Mouse (Mus musculus): ENCODE results near the gene Eef1akmt1.

Eef1akmt1 gene

DNA sequence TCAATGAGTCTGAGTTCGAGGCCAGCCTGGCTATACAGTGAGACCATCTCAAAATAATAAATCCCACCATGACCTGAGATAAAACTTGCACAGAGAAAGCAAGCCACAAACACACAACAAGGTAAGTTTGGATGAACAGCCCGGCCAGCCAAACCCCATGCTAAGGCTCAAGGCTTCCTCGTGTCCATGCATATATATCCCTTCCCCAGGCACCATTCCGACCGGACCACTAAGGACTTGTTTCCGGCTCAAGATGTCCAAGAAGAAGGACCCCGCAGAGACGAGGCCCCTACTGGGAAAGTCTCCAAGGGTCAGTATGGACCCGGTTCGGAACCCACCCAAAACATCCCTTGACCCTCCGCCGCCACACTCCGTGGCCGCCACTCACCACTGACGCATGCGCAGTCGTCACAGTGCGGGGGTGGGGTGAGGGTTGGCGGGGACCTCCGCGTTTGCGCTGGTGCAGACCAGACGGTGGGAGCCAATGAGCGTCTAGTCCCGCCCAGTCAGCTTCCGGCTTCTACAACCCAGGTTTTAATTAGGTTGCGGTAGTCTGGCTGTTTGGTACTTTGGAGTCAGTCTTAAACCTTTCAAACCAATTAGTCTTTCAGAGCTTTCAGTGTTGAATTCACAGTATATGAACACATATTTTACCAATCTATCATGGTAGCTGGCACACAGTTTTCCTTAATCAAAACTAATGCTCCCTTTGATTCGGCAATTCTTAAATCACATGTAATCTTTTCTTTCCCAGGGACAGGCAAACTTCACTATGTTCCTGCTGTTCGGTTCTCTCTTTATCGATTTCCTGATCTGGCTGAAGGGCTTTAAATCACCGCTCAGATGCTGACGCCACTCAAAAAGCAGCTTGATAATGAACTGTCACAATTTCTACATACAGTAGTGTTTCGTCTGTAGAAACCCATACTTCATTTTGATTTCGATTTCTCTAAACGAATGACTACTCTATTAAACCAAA lies at the start of gene Eef1akmt1:
TSS of gene Eef1akmt1 (minus strand) at position 458 of the 979 bp plus-strand sequence.
- peak; percentile 97 for DNase-seq

DNA sequence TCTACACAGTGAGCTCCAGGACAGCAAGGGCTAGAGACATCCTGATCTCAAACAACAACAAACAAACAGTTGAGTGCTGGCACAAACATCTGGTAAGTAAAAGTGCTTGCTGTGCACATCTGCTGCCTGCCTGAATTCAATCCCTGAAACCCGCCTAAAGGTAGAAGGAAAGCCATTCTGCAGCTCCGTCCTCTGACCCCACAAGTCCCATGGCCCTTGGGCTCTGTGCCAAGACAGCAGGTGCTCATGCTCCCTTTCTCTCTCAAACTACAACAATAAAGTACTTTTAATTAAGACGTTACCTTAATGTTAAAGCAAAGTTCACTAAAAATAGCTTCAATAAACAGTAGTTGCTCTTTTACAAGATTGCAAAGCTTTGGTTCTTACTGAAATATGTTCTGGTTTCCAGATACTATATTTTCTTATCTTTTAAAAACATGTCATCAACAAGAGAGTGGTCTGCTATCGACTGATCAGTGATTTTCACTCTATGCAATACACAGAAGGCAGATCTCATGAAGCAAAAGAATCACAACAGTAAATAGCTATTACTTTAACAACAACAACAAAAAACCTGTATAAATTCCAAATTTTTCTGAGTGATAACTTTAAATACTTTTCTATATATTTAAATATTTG lies 49.3 kb upstream of the Eef1akmt1 start:
- DNase-seq = no peak

DNA sequence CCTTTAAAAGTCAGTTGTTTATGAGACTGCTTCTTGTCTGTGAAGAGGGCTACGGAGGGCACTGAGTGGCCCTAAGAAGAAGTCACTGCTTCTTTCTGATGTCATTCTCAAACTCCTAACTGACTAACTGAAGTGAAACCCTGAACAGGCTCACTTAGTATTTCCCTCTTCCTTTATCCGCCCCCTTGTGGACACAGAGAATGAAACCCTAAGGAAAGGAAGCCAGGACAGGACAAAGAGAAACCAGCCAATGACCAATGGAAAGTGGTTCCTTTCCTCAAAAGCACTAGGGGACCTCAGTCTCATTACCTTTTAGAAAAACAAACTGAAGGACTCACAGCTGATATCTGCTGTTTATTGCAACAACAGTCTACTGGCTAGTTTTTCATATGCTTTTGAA lies 48.1 kb upstream of the Eef1akmt1 start:
- peak; percentile 84 for DNase-seq

DNA sequence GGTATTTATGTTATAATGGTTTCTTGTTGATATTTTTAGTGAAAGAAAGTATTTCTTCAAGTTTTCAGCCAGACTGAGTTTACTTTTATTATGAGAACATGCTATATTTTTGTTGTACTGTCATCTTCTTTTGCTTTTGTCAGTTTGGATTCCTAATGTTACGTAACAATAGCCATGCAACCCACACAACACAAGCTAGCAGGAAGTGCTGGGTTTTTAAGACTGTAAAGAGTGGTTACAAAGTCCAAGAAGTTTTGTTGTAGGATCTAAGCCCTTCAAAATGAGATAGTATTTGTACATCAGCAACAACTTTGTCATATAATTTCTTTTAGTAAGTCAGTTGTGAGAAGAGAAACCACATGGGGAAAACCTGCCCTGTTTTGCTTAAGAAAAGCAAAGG lies 46.3 kb upstream of the Eef1akmt1 start:
- DNase-seq = no peak

DNA sequence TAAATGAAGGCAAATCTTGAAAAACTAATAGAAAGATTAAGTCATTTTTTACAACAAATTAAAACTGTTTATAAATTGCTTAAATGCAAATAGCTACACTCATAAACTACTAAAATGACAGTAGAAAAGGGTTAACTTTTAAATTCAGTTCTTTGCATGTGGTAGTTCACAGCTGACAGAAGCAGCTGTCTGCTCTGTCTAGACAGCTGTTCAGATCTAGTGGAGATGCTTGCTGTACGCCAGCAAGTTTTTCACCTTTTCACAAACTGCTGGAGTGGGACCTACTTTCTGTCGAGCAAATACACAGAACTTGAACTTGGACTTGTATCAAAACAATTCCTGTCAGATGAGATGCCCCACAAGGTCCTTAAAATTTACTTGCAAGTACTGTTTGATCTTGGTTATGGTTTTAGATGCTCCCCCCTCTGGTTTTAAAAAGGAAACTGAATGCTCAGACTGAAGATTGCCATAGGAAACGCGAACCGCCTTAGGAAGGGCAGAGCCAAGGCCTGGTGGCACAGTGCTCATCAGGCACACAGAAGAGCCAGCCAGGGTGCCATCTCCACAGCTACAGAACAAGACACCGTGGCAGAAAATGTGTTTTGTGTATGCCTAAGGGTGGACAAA lies 45.0 kb upstream of the Eef1akmt1 start:
- peak; percentile 47 for DNase-seq

DNA sequence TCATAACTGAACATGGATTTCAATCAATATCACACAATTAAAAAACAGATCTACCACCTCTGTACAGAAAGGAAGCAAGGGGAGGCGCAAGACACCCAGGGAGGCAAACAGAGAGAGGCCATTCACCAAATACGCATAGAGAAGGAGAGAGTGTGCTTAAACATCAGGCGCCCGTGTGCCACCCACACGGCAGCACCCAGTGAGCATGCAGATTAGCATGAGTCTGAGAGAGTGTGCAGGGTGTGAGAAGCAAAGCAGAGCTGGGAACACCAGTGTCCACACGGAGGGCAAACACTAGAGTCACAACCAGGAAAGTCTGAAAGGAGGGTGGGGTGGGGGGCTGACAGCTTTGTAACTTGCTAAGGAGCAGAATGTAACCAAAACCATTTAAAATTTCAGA lies 44.4 kb upstream of the Eef1akmt1 start:
- no peak for DNase-seq

DNA sequence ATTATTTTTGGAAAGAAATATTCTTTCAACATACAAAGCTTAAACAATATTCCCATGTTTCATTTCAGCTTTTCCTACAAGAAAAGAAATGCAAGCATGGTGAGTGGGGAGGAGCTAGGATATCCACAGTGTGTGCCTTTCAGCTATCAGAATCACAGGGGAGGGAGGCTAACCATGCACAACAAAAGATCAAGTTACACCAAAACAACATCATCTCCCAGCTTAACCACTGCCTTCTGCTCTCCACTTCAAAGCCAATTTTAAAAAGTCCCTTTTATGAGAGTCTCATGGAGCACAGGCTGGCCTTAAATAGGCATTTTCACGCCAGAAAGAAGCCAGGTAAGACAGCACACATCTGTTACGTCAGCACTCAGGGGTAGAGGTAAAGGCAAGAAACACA lies 39.6 kb upstream of the Eef1akmt1 start:
- no peak for DNase-seq

DNA sequence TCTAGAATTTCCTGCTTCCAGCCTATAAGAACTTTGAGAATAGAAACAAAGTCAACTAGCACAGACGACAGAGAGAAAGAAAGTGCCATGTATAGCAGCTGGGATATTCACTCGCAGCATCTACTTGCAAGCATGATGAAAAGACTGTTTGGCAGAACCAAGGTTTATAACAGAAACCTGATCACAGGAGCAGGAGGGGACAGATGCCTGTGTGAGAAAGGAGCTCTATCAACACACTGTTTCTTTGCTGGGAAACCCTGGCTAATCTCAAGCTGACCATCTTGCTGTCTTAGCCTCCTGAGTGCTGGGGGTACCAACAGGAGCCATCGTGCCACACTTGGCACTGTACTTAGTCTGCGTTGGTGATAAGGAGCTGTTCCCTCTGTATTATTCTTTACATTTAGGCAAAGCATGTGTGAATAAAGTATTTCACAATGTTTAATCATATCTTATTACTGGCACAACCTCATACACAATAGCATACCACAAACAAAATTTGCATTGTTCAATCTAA lies 38.5 kb upstream of the Eef1akmt1 start:
- DNase-seq = no peak

DNA sequence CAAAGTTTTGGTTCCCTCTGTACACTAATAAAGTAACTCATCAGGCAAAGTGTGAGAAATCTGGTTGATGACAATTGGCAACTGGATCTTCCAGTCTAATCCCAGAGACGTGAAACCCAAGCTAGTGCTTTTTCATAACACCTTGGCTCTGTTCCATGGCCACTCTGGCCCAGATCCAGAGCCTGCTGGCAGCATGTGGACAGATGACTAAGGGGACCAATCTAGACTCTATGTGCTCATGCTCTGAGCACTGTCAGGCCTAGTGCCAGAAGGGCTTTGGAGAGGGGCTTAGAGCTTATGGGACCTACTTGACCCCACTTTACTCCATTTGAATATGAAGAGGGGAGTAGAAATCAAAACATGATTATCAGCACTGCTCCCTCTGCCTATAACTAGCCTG lies 36.1 kb upstream of the Eef1akmt1 start:
- peak; percentile 98 for DNase-seq

DNA sequence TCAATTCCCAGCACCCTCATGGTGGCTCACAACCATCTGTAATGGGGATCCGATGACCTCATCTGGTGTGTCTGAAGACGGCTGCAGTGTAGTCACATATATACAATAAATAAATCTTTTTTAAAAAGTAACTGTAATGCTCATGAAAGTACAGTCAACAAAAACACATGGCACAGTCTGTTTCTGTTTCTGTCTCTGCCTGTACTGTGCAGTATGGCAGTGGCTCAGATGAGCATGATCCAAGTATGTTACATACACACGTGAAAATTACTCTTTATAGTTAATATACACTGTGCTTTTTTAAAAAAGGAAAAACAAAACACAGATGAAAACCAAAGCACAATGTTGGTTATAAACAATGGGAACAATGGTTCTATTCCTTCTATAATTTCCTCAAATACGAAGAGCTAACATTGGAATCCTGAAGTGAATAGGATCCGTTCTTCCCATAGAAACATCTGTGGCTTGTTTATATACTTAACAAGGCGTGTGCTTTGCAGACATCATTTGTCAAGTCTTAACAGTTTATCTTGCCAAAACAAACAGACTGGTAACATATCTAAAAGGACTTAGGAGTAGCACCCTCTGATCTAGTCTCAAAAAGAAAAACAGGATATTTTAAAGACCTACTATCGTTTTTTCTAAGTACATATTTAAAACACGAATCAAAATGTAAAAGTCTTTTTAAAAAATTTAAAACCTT lies 35.4 kb upstream of the Eef1akmt1 start:
- peak; percentile 47 for DNase-seq

DNA sequence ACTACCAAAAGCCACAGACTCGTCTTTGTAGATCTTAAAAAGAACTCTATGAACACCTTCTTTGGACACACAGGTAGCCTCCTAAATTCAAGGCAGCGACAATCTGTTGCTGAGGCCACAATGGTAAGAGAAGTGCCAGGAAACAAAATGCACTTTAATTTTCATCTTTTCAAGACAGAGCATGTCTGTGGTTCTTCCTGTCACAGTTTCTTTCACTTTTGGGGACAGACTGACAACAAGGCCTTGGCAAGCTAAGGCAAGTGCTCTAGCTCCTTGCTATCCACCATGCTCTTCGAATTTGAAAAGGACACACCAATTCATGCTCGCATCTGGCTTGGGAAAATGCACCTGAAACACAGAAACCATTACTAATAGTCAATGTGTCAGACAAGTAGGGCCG lies 21.9 kb upstream of the Eef1akmt1 start:
- no peak for DNase-seq

DNA sequence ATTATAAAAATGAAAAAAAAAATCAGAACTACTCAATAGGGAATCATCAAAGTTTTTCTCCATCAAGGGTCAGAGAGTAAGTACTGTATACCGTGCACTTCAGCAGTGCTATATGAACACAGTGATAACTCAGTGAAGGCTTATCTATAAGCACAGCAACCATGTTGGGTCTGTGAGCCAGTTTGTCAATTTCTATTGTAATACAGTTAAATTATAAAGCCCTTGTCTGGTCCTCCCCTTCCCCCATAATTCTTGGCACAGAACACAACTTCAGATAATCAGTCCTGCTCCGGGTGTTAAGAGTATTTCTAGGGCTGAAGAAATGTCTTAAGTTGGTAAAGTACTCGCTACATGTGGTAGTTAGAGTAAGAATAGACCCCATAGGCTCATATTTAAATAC lies 20.4 kb upstream of the Eef1akmt1 start:
- DNase-seq = no peak

DNA sequence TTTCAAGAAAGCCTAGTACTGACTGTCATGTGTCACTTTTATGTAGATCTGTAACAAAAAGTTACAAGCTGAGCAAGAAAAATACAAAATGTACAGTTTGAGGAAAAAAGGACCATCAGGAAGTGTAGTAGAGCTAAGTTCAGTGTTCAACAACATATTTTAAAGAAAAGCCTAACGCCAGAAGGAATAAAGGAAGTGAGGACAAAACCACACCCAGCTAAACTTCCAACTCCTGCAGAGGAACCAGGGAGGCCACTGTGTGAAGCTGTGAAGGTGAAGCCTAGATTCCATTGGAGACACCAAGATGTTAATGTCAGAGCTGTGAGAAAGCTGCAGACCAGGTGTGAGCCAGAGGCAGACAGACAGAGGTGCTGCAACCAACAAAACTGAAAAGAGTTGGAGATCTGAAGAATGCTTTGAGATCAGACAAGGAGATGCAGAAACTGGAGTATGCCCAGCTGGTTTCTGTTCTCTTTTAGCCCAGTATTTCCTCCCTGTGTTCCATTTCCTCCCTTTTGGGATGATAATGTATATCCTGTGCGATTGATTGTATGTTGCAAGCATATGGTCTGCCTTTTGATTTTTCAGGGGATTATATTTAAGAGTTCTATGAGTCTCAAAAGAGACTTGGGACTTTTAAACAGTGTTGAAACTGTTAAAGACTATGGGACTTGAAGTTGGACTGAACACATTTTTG lies 5.1 kb upstream of the Eef1akmt1 start:
- DNase-seq = no peak

DNA sequence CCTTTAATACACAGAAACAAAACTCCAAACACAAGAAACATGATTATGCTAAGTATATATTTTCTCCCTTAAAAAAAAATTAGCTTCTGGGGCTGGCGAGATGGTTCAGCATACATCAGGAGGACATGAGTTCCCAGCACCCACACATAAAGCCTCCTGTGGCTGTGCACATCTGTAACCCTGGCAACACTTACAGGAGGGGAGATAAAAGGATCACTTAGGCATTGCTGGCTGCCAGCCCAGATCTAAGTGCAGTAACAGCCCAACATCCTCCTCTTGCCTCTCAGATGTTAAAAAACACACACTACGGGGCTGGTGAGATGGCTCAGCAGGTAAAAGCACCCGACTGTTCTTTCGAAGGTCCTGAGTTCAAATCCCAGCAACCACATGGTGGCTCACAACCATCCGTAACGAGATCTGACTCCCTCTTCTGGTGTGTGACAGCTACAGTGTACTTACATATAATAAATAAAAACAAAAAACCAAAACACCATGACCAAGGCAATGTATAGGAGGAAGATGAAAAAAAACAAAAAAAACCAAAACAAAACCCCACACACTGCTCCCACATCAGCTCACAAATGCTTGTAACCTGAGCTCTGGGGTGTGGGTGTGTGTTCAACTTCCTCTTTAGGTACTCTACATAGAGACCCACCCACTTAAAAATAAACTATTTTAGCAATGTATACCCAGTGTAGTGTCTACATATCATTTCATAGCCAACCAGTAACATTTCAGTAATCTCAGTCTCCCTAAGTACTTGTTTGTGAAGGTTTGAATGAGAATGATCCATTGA lies 3.6 kb upstream of the Eef1akmt1 start:
- no peak for DNase-seq

DNA sequence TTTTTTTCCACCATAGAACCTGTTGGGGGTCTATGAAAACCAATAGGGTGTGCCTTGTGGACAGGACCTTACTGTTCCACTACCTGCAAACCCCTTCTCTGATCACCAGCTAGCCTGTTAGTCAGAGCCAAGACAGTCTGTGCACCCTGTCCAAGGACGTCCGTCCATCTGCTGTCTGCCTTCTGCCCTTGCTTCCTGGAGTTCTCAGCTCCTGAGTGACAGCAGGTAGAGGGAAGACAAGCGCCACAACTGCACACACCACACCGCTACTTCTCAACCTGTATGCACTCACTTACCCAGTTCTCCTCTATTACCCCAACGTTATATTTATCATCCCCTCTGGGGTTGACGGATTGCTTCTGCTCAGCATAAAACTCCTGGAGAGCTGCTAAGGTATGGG lies 5.8 kb downstream of the Eef1akmt1 start:
- no peak for DNase-seq

DNA sequence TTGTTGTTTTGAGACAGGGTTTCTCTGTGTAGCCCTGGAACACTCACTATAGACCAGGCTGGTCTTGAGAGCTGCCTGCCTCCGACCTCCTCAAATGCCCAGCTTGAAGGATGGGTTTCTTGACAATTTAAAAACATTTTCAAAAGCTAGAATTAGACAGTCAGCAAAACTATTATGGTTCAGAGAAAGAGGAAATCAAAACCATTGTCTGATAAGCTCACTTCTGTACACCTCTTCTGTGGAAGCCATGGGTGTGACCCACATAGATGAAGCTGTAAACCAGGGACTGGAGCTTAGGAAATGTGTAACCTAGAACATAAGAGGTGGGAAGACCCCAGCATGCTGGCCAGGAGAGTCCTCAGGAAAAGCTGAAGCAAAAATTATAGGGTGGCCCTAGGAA lies 14.5 kb downstream of the Eef1akmt1 start:
- DNase-seq = no peak

DNA sequence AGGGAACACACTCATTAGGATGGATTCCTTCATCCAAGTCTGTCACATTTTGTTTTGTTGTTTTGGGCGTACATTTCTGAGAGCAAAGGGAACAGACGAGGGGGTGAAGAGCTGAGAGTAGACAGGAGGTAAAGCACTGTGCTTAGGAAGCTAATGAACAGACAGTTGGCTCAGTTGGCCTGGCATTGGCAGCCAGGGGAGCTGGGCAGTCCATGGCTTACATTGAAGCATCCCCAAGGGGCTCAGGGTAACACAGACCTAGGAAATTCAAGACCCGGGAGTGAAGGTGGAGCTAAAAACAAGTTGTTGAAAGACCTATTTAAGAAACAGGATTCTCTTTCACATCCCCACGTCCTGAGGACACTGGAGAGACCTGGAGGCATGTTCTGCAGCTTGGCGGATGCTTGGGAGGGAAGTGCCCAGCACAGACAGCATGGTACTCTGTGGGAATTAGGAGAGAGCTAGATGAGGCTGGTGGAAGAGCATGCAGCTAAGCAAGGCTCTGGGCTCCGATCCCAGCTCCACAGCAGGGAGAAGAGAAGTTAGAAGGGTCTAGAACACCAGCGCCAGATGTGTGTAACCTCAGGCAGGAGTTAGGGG lies 15.8 kb downstream of the Eef1akmt1 start:
- DNase-seq = no peak

DNA sequence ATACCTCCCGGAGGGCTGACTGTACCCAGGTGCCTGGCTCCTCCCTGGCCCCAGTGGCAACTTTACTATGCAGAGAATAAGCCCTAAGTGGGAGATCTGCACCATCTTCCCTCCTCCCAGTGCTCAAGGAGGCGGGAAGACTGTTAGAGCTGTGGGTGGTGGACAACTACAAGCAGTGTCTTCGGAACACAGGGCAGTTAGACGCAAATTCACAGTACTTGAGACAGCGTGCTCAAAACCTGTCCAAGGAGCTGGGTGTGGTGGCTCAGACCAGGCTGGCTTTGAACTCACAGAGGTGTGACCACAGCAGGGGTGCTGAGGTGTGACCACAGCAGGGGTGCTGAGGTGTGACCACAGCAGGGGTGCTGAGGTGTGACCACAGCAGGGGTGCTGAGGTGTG lies 17.0 kb downstream of the Eef1akmt1 start:
- DNase-seq = no peak

DNA sequence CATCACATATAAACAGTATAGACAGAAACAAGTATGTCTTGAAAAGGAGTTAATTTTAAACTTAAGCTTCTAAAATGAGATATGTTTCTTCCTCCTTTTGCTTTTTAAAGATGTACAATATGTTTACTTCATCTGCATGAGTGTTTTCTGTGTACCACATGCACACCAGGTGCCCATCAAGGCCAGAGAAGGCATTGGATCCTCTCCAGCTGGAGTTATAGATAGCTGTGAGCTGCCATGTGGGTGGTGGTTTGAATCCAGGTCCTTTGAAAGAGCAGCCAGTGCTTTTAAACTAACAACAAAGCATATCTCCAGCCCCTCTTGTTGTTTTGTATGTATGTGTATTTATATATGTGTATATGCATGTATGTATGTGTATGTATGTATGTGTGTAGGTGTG lies 18.5 kb downstream of the Eef1akmt1 start:
- DNase-seq = no peak

DNA sequence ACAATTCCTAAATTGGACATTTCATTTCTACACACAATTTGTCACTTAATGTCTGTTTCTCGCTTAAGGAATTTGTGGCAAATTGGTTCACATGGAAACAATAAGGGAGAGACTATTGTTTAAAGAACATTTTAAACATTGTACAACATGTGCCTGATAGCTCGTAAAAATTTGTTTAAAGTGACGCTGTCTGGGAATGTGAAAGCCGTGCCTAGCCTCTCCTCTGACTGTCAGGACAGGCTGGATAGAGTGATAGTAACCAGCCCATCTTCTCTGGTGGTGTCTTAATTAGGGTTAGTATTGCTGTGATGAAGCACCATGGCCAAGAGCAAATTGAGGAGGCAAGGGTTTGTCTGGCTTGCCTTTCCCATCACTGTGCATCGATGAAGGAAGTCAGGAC lies 24.4 kb downstream of the Eef1akmt1 start:
- no peak for DNase-seq

DNA sequence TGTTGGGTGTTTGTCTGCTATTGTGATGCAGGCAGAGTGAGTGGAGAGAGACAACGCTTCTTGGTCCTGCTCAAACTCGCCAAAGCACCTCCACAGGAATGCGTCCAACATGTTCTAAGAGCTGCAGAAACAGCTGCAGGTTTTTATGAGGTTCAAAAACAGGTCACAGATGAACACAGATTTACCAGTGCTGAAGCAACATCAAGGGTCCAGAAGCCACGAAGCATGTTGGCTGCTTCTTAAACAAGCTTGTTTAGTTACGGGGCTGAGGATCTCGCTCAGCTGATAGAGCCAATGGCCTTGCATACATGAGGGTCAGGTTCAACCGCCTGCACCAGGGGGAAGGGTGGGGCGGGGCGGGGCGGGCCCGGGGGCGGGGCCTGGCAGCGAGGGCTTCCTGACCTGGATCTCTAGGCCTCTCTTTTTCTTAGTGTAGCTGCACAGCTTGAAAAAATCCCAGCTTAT lies 24.8 kb downstream of the Eef1akmt1 start:
- no peak for DNase-seq

Measured in lung, postnatal 36 days (tissue).